Mouse (Mus musculus) embryonic facial prominence, embryonic 10.5 days (tissue): ENCODE data around the gene Insig2. TPM values are rescaled to one million over a fixed set of nuclear protein-coding genes. Genes with fewer than 3 reads are reported as not detected.

ENCODE experiments used
- DNase-seq: peaks from one replicate; pipeline ENCODE4 v3.0.0-alpha.2; 2017; ENCODE audit warnings: low spot score
- H3K27ac ChIP-seq: fragments of 300-500 bp; sonication (generic); replicated peaks from 2 replicates; pipeline ENCODE4 v1.5.1; 2016; ENCODE audit warnings: mild to moderate bottlenecking
- H3K27me3 ChIP-seq: fragments of 300-500 bp; sonication (generic); replicated peaks from 2 replicates; pipeline ENCODE4 v1.6.1; 2016; ENCODE audit warnings: low read depth, mild to moderate bottlenecking; ENCODE audit not compliant: poor library complexity, severe bottlenecking
- H3K36me3 ChIP-seq: fragments of 300-500 bp; sonication (generic); replicated peaks from 2 replicates; pipeline ENCODE4 v1.6.1; 2016; ENCODE audit warnings: mild to moderate bottlenecking, moderate library complexity
- H3K4me1 ChIP-seq: fragments of 300-500 bp; sonication (generic); 2 replicates; pipeline ENCODE4 v1.6.1; 2016
- H3K4me3 ChIP-seq: fragments of 300-500 bp; sonication (generic); 2 replicates; pipeline ENCODE4 v1.5.1; 2016; ENCODE audit warnings: mild to moderate bottlenecking, moderate library complexity
- H3K9me3 ChIP-seq: fragments of 300-500 bp; sonication (generic); 2 replicates; pipeline ENCODE4 v1.6.1; 2016; ENCODE audit warnings: mild to moderate bottlenecking
- WGBS: fragments of 180-500 bp; shearing (Covaris S2); methylation state at CpG from one replicate; pipeline ENCODE4 v1.1.7; 2016; 5-methylcytosine and 5-hydroxymethylcytosine counted together
- polyA plus RNA-seq: library from polyadenylated mRNA; unstranded; fragments of >200 nt; fragmentation: Nextera tagmentation; extraction: Ambion mirVana; gene quantifications from 2 replicates; pipeline ENCODE4 v1.2.1, GENCODE M21; 2016

Insig2 gene
- polyA plus RNA-seq, 1 experiment from 2014 or later, result 21.7 TPM

- no peak overlapping the region for H3K4me3 ChIP-seq
- 85% methylated on average over 13 of the region's 13 CpGs for WGBS
- no peak for DNase-seq
Observed at GRCm38 (mm10) chr1:121350616-121351015, 18.2 kb upstream of the Insig2 start.

DNA sequence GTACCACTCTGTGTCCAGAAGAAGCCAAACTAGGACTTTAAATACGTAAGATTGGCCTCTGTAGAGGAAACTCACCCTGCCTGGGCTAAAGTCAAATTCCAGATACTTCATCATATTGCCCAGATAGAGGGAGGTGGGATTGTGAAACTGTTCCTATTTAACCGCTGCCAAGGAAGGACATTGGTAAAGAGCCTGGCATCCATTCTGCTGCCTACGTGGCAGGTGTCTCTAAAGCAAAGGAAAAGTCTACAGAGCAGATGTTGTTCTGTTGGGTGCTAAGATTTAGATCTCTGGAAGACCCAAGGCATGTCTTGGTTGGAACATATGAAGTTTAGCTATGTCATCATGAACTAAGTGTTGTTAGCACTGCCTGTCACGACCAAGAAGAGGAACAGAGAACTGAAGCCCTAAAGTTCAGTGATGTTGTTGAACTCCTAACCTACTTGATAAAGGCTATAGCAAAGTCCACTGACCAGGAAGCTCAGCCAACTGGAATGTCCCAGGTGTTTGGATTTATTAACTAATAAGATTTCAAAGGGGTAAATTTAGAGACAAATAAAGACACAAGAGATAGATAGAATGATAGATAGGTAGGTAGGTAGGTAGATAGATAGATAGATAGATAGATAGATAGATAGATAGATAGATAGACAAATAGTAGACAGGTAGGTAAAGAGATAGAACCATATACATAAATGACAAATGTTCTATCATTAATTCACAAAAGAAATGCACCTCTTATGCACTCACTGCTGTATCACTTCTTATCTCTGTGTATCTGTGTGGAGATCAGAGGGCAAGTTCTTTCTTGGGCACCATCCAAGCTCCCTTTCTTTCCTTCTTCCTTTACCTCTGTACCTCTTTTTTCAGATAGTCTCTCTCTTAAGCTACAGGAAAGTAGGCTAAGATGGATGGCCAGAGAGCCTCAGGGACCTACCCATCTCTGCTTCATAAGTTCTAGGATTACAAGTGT lies 16.8 kb upstream of the Insig2 start:
- Histone ChIP-seq H3K4me1 (no peaks in the 10 kb centered on the region), H3K27ac (no peak overlapping the region), H3K36me3 (no peaks in the 10 kb centered on the region), H3K9me3 (no peaks in the 10 kb centered on the region), H3K4me3 (no peak overlapping the region), H3K27me3 (no peaks in the 10 kb centered on the region)
- no peak for DNase-seq
- 79% methylated on average over 4 of the region's 4 CpGs for WGBS

More at GRCm38 (mm10) chr1:121350616-121351015, 18.2 kb upstream of the Insig2 start:
- Histone ChIP-seq H3K9me3 (no peaks in the 10 kb centered on the region), H3K36me3 (no peaks in the 10 kb centered on the region), H3K27ac (no peak overlapping the region), H3K4me1 (no peaks in the 10 kb centered on the region), H3K27me3 (no peaks in the 10 kb centered on the region)

DNA sequence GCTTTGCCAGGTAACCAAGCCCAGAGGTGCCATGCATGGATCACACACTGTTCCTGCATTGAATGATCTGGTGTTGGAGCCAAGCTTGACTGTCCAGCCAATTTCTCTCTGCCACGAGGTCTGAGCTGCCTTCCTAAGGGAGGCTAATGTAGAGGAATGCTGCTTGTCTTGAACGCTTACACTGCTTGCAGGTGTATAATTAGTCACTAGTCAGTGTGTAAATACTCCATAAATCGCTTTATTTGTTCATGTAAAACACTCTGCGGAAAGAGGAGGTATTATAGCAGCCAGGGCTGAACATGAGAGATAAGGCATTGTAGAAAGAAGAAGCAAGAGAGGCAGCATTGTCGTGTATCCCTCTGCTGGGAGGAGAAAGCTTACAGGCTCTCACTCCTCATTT lies 11.6 kb upstream of the Insig2 start:
- Histone ChIP-seq H3K27me3 (no peaks in the 10 kb centered on the region), H3K36me3 (no peaks in the 10 kb centered on the region), H3K4me1 (no peaks in the 10 kb centered on the region), H3K9me3 (no peaks in the 10 kb centered on the region), H3K27ac (no peak overlapping the region), H3K4me3 (no peak overlapping the region)
- no peak for DNase-seq
- 73% methylated on average over 5 of the region's 5 CpGs for WGBS

DNA sequence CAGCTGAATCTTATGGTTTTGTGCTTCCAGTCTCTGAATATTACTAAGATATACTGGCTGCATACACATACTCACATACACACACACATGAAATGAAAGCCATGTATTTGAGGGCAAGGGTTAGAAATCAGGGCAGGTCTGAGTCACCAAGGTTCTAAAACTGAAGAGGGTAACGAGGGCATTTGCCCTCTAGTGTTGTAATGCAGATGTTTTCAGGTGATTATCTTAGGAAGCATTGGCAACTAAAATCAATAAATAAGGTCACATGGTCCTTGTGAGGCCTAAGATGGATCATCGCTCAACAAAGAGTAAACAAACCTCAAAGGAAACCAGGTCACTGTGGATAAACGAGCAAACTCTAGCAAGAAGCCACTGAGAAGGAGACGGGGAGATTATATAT lies 3.4 kb upstream of the Insig2 start:
- WGBS, result 75% methylated on average over 4 of the region's 4 CpGs
- no peaks in the 10 kb centered on the region for H3K9me3 ChIP-seq
- no peak for DNase-seq
- H3K36me3 ChIP-seq, result peaks cover 3% of the 10 kb centered on the region; the same call in 1 of the 2 replicates
- H3K4me3 ChIP-seq, result no peak overlapping the region
- no peaks in the 10 kb centered on the region for H3K4me1 ChIP-seq
- H3K27ac ChIP-seq, result no peak overlapping the region
- H3K27me3 ChIP-seq, result no peaks in the 10 kb centered on the region

DNA sequence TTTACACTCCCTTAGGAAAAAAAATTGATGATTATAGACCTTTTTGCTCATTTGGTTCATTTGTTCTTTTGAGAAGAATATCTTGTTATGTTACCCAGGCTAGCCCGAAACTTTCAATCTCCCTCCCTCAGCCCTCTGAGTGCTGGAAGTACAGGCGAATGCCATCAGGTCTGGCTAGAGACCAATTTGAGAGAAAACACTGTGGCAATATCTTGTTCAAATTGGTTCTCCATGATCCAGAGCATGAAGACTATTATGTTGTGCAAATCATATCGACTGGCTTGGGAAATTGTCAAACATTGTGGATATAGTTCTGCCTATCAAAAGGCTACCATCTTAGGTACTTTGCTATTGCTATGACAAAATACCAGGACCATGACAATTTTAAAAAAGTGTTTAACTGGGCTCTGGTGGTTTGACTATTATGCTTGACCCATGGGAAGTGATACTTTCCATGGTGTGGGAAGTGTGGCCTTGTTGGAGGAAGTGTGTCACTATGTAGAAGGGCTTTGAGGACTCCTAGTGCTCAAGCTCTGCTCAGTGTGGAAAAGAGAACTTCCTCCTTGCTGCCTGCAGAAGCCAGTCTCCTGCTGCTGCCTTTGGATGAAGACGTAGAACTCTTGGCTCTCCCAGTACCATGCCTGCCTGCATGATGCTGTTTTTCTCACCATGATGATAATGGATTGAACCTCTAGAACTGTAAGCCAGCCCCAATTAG lies 1.8 kb upstream of the Insig2 start:
- H3K27me3 ChIP-seq, result no peaks in the 10 kb centered on the region
- 90% methylated on average over 4 of the region's 4 CpGs for WGBS
- peaks cover 3% of the 10 kb centered on the region; the same call in 1 of the 2 replicates for H3K36me3 ChIP-seq
- H3K4me1 ChIP-seq, result no peaks in the 10 kb centered on the region
- H3K9me3 ChIP-seq, result no peaks in the 10 kb centered on the region
- H3K27ac ChIP-seq, result no peak overlapping the region
- no peak for DNase-seq
- no peak overlapping the region for H3K4me3 ChIP-seq

DNA sequence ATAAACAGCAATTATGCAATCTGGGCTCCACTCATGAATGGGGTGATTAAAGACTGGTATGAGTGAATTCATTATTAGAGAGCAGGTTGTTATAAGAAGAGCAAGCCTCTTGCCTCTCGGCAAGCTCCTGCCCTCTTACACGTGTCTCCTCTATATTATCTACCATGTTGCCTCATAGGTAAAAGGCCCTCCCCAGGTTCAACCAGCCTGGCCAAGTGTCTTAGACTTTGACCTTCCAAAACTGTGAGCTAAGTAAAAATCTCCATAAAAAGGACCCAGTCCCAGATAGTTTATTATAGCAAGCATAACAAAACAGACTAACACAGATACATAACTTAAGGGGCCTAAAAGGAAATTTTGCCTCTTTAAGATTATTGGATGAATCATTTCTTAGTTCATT lies 1.8 kb downstream of the Insig2 start:
- no peak overlapping the region for H3K27ac ChIP-seq
- H3K36me3 ChIP-seq, result peaks cover 3% of the 10 kb centered on the region; the same call in 1 of the 2 replicates
- no peak overlapping the region for H3K4me3 ChIP-seq
- WGBS, result 92% methylated on average over 2 of the region's 2 CpGs
- no peaks in the 10 kb centered on the region for H3K9me3 ChIP-seq
- DNase-seq, result no peak
- peaks cover 16% of the 10 kb centered on the region for H3K4me1 ChIP-seq
- H3K27me3 ChIP-seq, result no peaks in the 10 kb centered on the region

- H3K36me3 ChIP-seq, result peaks cover 3% of the 10 kb centered on the region; the same call in 1 of the 2 replicates
- no peak overlapping the region for H3K4me3 ChIP-seq
- H3K9me3 ChIP-seq, result no peaks in the 10 kb centered on the region
- H3K27me3 ChIP-seq, result no peaks in the 10 kb centered on the region
- no peak for DNase-seq
- no peak overlapping the region for H3K27ac ChIP-seq
- peaks cover 16% of the 10 kb centered on the region for H3K4me1 ChIP-seq
- 84% methylated on average over 2 of the region's 2 CpGs for WGBS
Observed at GRCm38 (mm10) chr1:121329391-121329790, 3.0 kb downstream of the Insig2 start.

- Histone ChIP-seq H3K27me3 (no peaks in the 10 kb centered on the region), H3K4me1 (peaks cover 23% of the 10 kb centered on the region), H3K27ac (peak overlapping the region; percentile 94), H3K4me3 (peak overlapping the region; percentile 86), H3K36me3 (peaks cover 3% of the 10 kb centered on the region; the same call in 1 of the 2 replicates), H3K9me3 (no peaks in the 10 kb centered on the region)
- DNase-seq, result no peak
- 4% methylated on average over 7 of the region's 7 CpGs for WGBS
Observed at GRCm38 (mm10) chr1:121328193-121328555, 4.2 kb downstream of the Insig2 start.

- peak; percentile 96 for DNase-seq
- Histone ChIP-seq H3K27me3 (no peaks in the 10 kb centered on the region), H3K9me3 (no peaks in the 10 kb centered on the region), H3K4me3 (peak overlapping the region; percentile 86), H3K4me1 (peaks cover 26% of the 10 kb centered on the region), H3K36me3 (peaks cover 3% of the 10 kb centered on the region; the same call in 1 of the 2 replicates), H3K27ac (peak overlapping the region; percentile 94)
- under 1% methylated on average over 55 of the region's 55 CpGs for WGBS
Observed at GRCm38 (mm10) chr1:121327344-121328192, 4.8 kb downstream of the Insig2 start.

DNA sequence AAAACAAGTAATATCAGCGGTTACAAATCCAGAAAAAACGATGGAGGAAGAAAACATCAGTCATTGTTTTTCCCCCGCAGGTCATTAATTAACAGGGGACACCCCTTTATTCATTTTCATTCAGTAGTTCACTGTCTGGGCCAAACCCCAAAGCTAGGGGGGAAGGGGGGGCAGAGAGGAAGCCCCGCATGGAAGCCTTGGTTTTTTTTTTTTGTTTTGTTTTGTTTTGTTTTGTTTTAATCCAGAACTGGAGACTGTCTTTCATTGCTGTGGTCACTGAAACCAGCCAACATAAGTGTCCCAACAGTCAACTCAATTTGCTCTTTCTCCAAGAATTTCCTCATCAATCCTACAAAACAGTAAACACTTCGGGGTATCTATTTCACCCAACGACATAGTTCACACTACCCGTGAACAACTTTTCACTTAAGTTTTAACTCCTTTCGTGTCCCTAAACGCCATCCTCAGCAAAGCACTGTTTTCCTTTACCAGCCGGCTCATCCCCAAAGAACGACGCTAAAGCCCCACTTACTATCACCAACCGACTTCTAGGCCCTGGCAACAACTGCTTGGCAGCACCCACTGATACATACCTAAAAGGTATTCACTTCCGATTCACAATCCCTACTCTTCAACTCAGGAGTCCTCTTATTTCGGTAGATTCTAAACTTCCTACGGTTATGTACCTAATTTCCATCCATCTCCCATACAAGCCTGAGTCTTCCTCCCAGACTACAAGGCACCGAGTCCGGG lies 5.6 kb downstream of the Insig2 start:
- WGBS, result 33% methylated on average over 18 of the region's 18 CpGs
- Histone ChIP-seq H3K9me3 (no peaks in the 10 kb centered on the region), H3K36me3 (peaks cover 2% of the 10 kb centered on the region; the same call in 1 of the 2 replicates), H3K27ac (peak overlapping the region; percentile 94), H3K4me1 (peaks cover 26% of the 10 kb centered on the region), H3K27me3 (no peaks in the 10 kb centered on the region), H3K4me3 (peak overlapping the region; percentile 86)
- DNase-seq, result no peak

DNA sequence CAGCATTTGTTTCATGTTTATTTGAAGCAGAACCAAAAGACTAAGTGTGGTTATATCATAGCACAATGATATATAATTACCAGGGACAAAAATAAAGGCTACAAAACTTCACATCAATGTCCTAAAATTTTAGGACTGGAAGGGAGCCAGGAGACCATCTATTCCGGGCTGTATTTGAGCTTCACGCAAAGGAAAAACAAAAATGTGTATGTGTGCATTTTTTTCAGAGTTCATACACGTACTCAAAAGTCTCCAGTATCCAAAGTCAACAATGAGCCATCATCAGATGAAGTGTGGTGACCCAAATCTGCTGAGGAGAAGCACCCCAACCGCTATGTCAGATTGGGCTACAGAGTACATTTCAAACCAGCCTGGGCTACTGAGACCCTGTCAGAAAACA lies 8.9 kb downstream of the Insig2 start:
- 77% methylated on average over 4 of the region's 4 CpGs for WGBS
- DNase-seq, result no peak
- Histone ChIP-seq H3K27me3 (no peaks in the 10 kb centered on the region), H3K4me1 (peaks cover 26% of the 10 kb centered on the region), H3K4me3 (no peak overlapping the region), H3K36me3 (0 out of 2 replicates have a peak, but pooled peaks cover 6% of the 10 kb centered on the region), H3K9me3 (no peaks in the 10 kb centered on the region), H3K27ac (no peak overlapping the region)
